Comparison of ENCODE assay signal across 20 mouse cellular contexts in genomic region chr3:137957864-137958263, GRCm38 (mm10). TPM values are rescaled to one million over a fixed set of nuclear protein-coding genes. Genes with fewer than 3 reads are reported as not detected.
A peak's percentile ranks its signal among the peaks of the same experiment; 100 is the strongest.
DNase-seq lines count a peak whose midpoint lies in the region; ATAC-seq and TF ChIP-seq lines count a peak whose summit lies in the region.
"Had no signal": no experiment of that assay in that cellular context is flagged by ENCODE, and none has a peak within 500 bp of the region (broad histone marks: within the 10 kb centered on the region; RNA-seq: fewer than 3 reads in every experiment).

No protein-coding gene starts in this region.

- no peak overlapping the region for H3K4me3 ChIP-seq in heart, embryonic 15.5 days
- H3K4me3 ChIP-seq in G1E (ENCODE audit: low read depth, low read length): no peak overlapping the region; the same call in 1 of the 2 replicates
- no peak overlapping the region for H3K4me3 ChIP-seq in liver, embryonic 16.5 days (ENCODE audit: low read depth, low read length)
- H3K4me3 ChIP-seq: layer of hippocampus, adult 2 months; limb, embryonic 13.5 days; midbrain, embryonic 12.5 days; neural tube, embryonic 15.5 days had no signal

- no peak overlapping the region for H3K4me2 ChIP-seq in heart, embryonic 15.5 days
- peak overlapping the region; percentile 51 for H3K4me2 ChIP-seq in liver, embryonic 16.5 days (ENCODE audit: low read depth, low read length)
- H3K4me2 ChIP-seq: limb, embryonic 13.5 days; midbrain, embryonic 12.5 days; neural tube, embryonic 15.5 days had no signal

- peak overlapping the region; percentile 11; the same call in 1 of the 2 replicates for H3K27ac ChIP-seq in heart, embryonic 15.5 days
- peak overlapping the region; percentile 90 for H3K27ac ChIP-seq in liver, embryonic 16.5 days (ENCODE audit: low read length)
- H3K27ac ChIP-seq: layer of hippocampus, adult 2 months; limb, embryonic 13.5 days; midbrain, embryonic 12.5 days; neural tube, embryonic 15.5 days had no signal

- no peak for DNase-seq in heart, adult 18-20 months
- no peak for DNase-seq in G1E (ENCODE audit: low spot score)
- DNase-seq in left cerebral cortex, adult 9 months (ENCODE audit: low spot score in 2 of 2): no peak
- no peak for DNase-seq in right cerebral cortex, postnatal 25 days
- DNase-seq: adrenal gland, adult 2 months; B cell, adult 2 months; cerebellum, adult 8-10 months; embryo, embryonic 11 days; gastrocnemius, postnatal 14 days; heart, postnatal 10 days; right cerebral cortex, adult 18-20 months had no signal

- no peak for ATAC-seq in heart, embryonic 15.5 days (replicated peaks; ENCODE audit: insufficient number of reproducible peaks, insufficient read depth, low FRiP score, low read depth)
- peak; percentile 80 for ATAC-seq in G1E (ENCODE audit: extremely low read depth, insufficient number of reproducible peaks, low FRiP score, poor library complexity, severe bottlenecking)
- ATAC-seq in erythroid progenitor cell, adult 5-6 weeks (replicated peaks; ENCODE audit: low FRiP score, poor library complexity, severe bottlenecking): peak; percentile 78
- peak; percentile 88 for ATAC-seq in liver, embryonic 16.5 days (ENCODE audit: low read depth)
- no peak for ATAC-seq in inflammation-experienced regulatory T-cells, adult 6 months
- ATAC-seq: lung, postnatal 0 days had no signal

- peaks cover 35% of the 10 kb centered on the region for H3K4me1 ChIP-seq in heart, embryonic 15.5 days (replicated peaks)
- peaks cover 87% of the 10 kb centered on the region for H3K4me1 ChIP-seq in G1E (ENCODE audit: insufficient read depth, low read depth, low read length)
- H3K4me1 ChIP-seq in liver, embryonic 16.5 days (ENCODE audit: control insufficient read depth, low read depth, low read length): peaks cover 62% of the 10 kb centered on the region

- 0 out of 2 replicates have a peak, but pooled peaks cover 3% of the 10 kb centered on the region for H3K36me3 ChIP-seq in heart, embryonic 15.5 days
- peaks cover 84% of the 10 kb centered on the region for H3K36me3 ChIP-seq in G1E (replicated peaks)
- peaks cover 5% of the 10 kb centered on the region for H3K36me3 ChIP-seq in liver, embryonic 16.5 days (ENCODE audit: control insufficient read depth, insufficient read depth)
- H3K36me3 ChIP-seq: limb, embryonic 13.5 days; midbrain, embryonic 12.5 days; neural tube, embryonic 15.5 days had no signal

- H3K9me3 ChIP-seq in heart, embryonic 15.5 days (replicated peaks): no peaks in the 10 kb centered on the region
- no peaks in the 10 kb centered on the region for H3K9me3 ChIP-seq in G1E (replicated peaks)
- no peaks in the 10 kb centered on the region for H3K9me3 ChIP-seq in liver, embryonic 16.5 days (replicated peaks; ENCODE audit: control insufficient read depth, low read length)
- H3K9me3 ChIP-seq: limb, embryonic 13.5 days; midbrain, embryonic 12.5 days; neural tube, embryonic 15.5 days had no signal

- no peak for TF ChIP-seq CTCF in G1E (IDR thresholded peaks at IDR 0.05; ENCODE audit: low read depth, low read length)

- WGBS in heart, embryonic 15.5 days: 48% methylated on average over 9 of the region's 9 CpGs
- 21% methylated on average over 9 of the region's 9 CpGs for WGBS in liver, embryonic 16.5 days (ENCODE audit: insufficient replicate concordance)

- no peaks in the 10 kb centered on the region for H3K27me3 ChIP-seq in heart, embryonic 15.5 days
- no peaks in the 10 kb centered on the region for H3K27me3 ChIP-seq in G1E (ENCODE audit: insufficient read depth, low read length)
- no peaks in the 10 kb centered on the region for H3K27me3 ChIP-seq in liver, embryonic 16.5 days (ENCODE audit: control insufficient read depth, insufficient read depth, low read depth, low read length)
- H3K27me3 ChIP-seq: limb, embryonic 13.5 days; midbrain, embryonic 12.5 days; neural tube, embryonic 15.5 days had no signal

- H3K9ac ChIP-seq in heart, embryonic 15.5 days: no peak overlapping the region
- H3K9ac ChIP-seq in liver, embryonic 16.5 days (ENCODE audit: low read depth, low read length): peak overlapping the region; percentile 30; the same call in 1 of the 2 replicates
- H3K9ac ChIP-seq: limb, embryonic 13.5 days; midbrain, embryonic 12.5 days; neural tube, embryonic 15.5 days had no signal

RNA-seq across cellular contexts. Expression of gene Dapp1, which starts 23.5 kb away (rescaled TPM):
- polyA plus RNA-seq in heart, embryonic 15.5 days (2015; fragmentation: Nextera tagmentation; extraction: Ambion mirVana): 18.4 TPM in 2 replicates
- total RNA-seq in heart, adult 18-20 months (2021): 1 to 10 TPM; 5.4 to 9.7 TPM
- total RNA-seq in G1E (2014; fragmentation: Nextera tagmentation): 288 and 301 TPM in 2 replicates
- total RNA-seq in G1E (2017): 438 and 441 TPM in 2 replicates
- polyA plus RNA-seq in G1E (2012): 14.3 and 37.2 TPM in 2 replicates
- 22.3 and 27.7 TPM in 2 replicates for total RNA-seq in erythroid progenitor cell, adult 5-6 weeks (2015; ENCODE audit: low replicate concordance)
- total RNA-seq in erythroid progenitor cell, adult 5-6 weeks (2017; ENCODE audit: low replicate concordance): 26.3 TPM in 2 replicates
- polyA plus RNA-seq in liver, embryonic 16.5 days (2015; fragmentation: Nextera tagmentation; extraction: Ambion mirVana): 12.1 and 13.0 TPM in 2 replicates
- 10 to 100 TPM; 74.8 to 86.0 (median 84.5) TPM for polyA plus RNA-seq in inflammation-experienced regulatory T-cells, adult 6 months (2017; shearing (Covaris generic))

RNA-seq across cellular contexts. Expression of gene Lamtor3, which starts 39.6 kb away (rescaled TPM):
- 100 and 108 TPM in 2 replicates for polyA plus RNA-seq in heart, embryonic 15.5 days (2015; fragmentation: Nextera tagmentation; extraction: Ambion mirVana)
- total RNA-seq in heart, adult 18-20 months (2021): 10 to 100 TPM; 93.5 to 93.8 TPM
- total RNA-seq in G1E (2014; fragmentation: Nextera tagmentation) (152 and 187 TPM in 2 replicates), G1E (2017) (233 and 234 TPM in 2 replicates)
- polyA plus RNA-seq in G1E (2012): 27.0 and 38.4 TPM in 2 replicates
- 75.0 and 88.0 TPM in 2 replicates for total RNA-seq in erythroid progenitor cell, adult 5-6 weeks (2015; ENCODE audit: low replicate concordance)
- total RNA-seq in erythroid progenitor cell, adult 5-6 weeks (2017; ENCODE audit: low replicate concordance): 58.6 and 69.3 TPM in 2 replicates
- polyA plus RNA-seq in liver, embryonic 16.5 days (2015; fragmentation: Nextera tagmentation; extraction: Ambion mirVana): 48.2 and 50.2 TPM in 2 replicates
- polyA plus RNA-seq in inflammation-experienced regulatory T-cells, adult 6 months (2017; shearing (Covaris generic)): 100 to 1,000 TPM in 1 of 3 experiments, 10 to 100 TPM in 2; 65.0 to 110 (median 74.0) TPM

Comparison
In these comparisons a context has a peak if more than half of its experiments do, and no peak if none do; other contexts are left out.
1. ATAC-seq: peak in G1E (single experiment), erythroid progenitor cell, adult 5-6 weeks (single experiment) and liver, embryonic 16.5 days (single experiment); none in heart, embryonic 15.5 days (single experiment) and inflammation-experienced regulatory T-cells, adult 6 months (single experiment).